Mouse (Mus musculus) kidney, embryonic 15.5 days (tissue): ENCODE measurements around the gene Olfr1006. TPM values are rescaled to one million over a fixed set of nuclear protein-coding genes. Genes with fewer than 3 reads are reported as not detected.
"Not testable (repeated sequence)": the region's sequence is repeated elsewhere in the genome, so short reads cannot be mapped to it uniquely, and the experiment has no call there.

Experiments used
- ATAC-seq: fragments of 200-750 bp; cut with Nextera tagmentation; replicated peaks from 2 replicates; pipeline ENCODE4 v1.8.0; 2017; ENCODE audit warnings: moderate TSS enrichment; ENCODE audit not compliant: low FRiP score
- H3K27ac ChIP-seq: fragments of 300-500 bp; sonication (generic); 2 replicates; pipeline ENCODE4 v1.5.1; 2015; ENCODE audit warnings: mild to moderate bottlenecking, inconsistent platforms
- H3K27me3 ChIP-seq: fragments of 300-500 bp; sonication (generic); 2 replicates; pipeline ENCODE4 v1.6.1; 2015; ENCODE audit warnings: inconsistent platforms
- H3K36me3 ChIP-seq: fragments of 300-500 bp; sonication (generic); 2 replicates; pipeline ENCODE4 v1.6.1; 2015; ENCODE audit warnings: inconsistent platforms
- H3K4me1 ChIP-seq: fragments of 300-500 bp; sonication (generic); 2 replicates; pipeline ENCODE4 v1.6.1; 2015; ENCODE audit warnings: inconsistent platforms
- H3K4me2 ChIP-seq: fragments of 300-500 bp; sonication (generic); 2 replicates; pipeline ENCODE4 v1.6.1; 2015; ENCODE audit warnings: moderate library complexity, mild to moderate bottlenecking, inconsistent platforms
- H3K4me3 ChIP-seq: fragments of 300-500 bp; sonication (generic); replicated peaks from 2 replicates; pipeline ENCODE4 v1.5.1; 2015; ENCODE audit warnings: mild to moderate bottlenecking, inconsistent platforms
- H3K9ac ChIP-seq: fragments of 300-500 bp; sonication (generic); 2 replicates; pipeline ENCODE4 v1.6.1; 2015; ENCODE audit warnings: mild to moderate bottlenecking, inconsistent platforms
- H3K9me3 ChIP-seq: fragments of 300-500 bp; sonication (generic); replicated peaks from 2 replicates; pipeline ENCODE4 v1.6.1; 2016; ENCODE audit warnings: inconsistent platforms
- WGBS: fragments of 180-500 bp; shearing (Covaris S2); methylation state at CpG from one replicate; pipeline ENCODE4 v1.1.7; 2015; ENCODE audit warnings: mixed read lengths; 5-methylcytosine and 5-hydroxymethylcytosine counted together
- polyA plus RNA-seq: library from polyadenylated mRNA; unstranded; fragments of >200 nt; fragmentation: Nextera tagmentation; extraction: Ambion mirVana; gene quantifications from 2 replicates; pipeline ENCODE4 v1.2.1, GENCODE M21; 2015

Gene Olfr1006
- polyA plus RNA-seq, result not detected in 2 replicates

DNA sequence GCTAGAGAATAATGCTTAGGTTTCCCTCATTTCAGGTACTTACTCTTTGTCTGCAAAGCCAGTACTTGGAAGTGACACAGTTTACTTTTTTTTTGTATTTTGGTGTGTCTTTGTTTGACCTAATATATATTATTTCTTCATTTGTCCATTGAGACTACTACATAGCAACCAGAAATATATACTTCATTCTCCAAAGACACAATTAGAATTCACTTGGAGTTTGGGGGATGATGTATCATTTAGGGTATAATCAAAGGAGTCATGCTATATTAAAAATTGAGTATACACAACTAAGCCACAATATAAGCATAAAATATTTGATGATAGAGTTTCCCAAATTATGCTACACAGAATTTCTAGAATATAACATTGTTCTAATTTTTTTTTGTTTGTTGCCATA lies at the start of gene Olfr1006:
Olfr1006 (minus strand) TSS at position 101 of the 400 bp plus-strand sequence.
- Histone ChIP-seq H3K27me3 (no peaks in the 10 kb centered on the region), H3K4me3 (no peak within 1 kb of the TSS), H3K27ac (no peak within 1 kb of the TSS), H3K9me3 (no peaks in the 10 kb centered on the region), H3K36me3 (no peaks in the 10 kb centered on the region), H3K4me2 (no peak within 1 kb of the TSS), H3K4me1 (no peaks in the 10 kb centered on the region), H3K9ac (no peak within 1 kb of the TSS)
- ATAC-seq, result no peak

DNA sequence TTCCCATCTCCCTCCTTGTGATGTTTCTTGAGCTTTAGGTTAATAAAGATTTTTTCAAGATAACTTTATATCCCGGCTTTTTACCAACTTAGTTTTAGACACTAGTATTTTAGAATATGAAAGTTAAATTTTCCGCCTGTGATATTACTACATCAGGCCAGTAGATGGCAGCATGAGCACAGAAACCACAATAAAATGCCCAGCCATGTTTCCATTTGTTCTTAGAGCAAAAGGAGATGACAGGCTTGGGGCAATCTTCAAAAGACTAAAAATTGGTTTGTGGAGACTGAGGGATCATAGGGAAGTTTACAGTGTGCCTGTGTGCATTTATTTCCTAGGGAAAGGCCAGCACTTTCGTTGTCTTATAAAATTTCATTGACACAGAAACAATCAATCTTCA lies 47.2 kb upstream of the Olfr1006 start:
- Histone ChIP-seq H3K9me3 (no peaks in the 10 kb centered on the region), H3K9ac (no peak overlapping the region), H3K4me3 (no peak overlapping the region), H3K4me2 (no peak overlapping the region), H3K27me3 (no peaks in the 10 kb centered on the region), H3K4me1 (no peaks in the 10 kb centered on the region), H3K36me3 (no peaks in the 10 kb centered on the region), H3K27ac (no peak overlapping the region)
- WGBS, result 16% methylated on average over 3 of the region's 3 CpGs
- ATAC-seq, result no peak

DNA sequence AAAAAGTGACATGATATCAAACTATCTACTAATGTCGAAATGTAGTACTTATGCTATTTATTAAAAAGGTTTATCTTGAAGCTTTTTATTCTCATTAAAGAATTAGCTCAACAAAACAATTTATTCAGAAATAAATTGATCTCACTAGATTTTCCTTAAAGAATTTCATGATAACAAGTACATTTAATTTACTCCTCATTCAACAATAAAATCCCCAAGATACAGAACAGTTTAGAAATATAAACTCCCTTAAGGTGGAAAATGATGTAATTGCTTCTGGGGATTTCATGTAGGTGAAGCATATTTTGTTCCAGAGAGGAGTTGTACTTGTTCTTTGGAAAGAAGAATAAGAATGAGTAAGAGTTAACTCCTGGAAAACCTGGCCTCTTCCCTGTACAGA lies 36.6 kb upstream of the Olfr1006 start, which contains the start of gene Olfr1009:
Olfr1009 (plus strand) TSS at position 301 of the 400 bp plus-strand sequence.
- no peak for ATAC-seq
- WGBS, result 88% methylated on average over 1 of the region's 1 CpGs
- no peaks in the 10 kb centered on the region for H3K36me3 ChIP-seq

DNA sequence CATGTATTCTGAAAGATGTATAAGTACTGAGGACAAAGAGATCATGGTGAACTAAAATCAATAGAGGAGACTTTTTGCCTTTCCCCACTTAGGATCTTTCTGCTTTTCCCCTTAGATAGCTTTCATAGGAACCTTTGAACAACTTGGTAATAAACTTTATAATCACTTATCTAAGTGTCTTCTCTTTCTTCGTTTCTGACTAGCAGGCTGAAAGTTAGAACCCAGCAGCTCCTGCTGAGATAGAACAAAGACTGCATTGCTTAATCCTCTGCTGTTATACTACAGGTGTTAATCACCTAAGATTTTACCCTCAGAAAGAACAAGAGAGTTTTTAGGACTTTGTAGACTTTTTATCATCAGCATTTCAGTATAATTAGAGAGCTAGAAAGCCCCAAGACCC lies 32.6 kb upstream of the Olfr1006 start:
- H3K4me1 ChIP-seq, result no peaks in the 10 kb centered on the region
- H3K27me3 ChIP-seq, result no peaks in the 10 kb centered on the region
- no peak overlapping the region for H3K4me3 ChIP-seq
- ATAC-seq, result no peak
- H3K36me3 ChIP-seq, result no peaks in the 10 kb centered on the region
- WGBS, result 19% methylated on average over 1 of the region's 1 CpGs
- H3K9ac ChIP-seq, result no peak overlapping the region
- H3K9me3 ChIP-seq, result no peaks in the 10 kb centered on the region
- no peak overlapping the region for H3K27ac ChIP-seq
- H3K4me2 ChIP-seq, result no peak overlapping the region

More for the DNA sequence above, 36.6 kb upstream of the Olfr1006 start, which contains the start of gene Olfr1009:
- H3K27me3 ChIP-seq, result no peaks in the 10 kb centered on the region
- no peak within 1 kb of the TSS for H3K27ac ChIP-seq
- H3K4me1 ChIP-seq, result no peaks in the 10 kb centered on the region
- H3K9me3 ChIP-seq, result no peaks in the 10 kb centered on the region
- H3K4me3 ChIP-seq, result no peak within 1 kb of the TSS
- no peak within 1 kb of the TSS for H3K4me2 ChIP-seq
- H3K9ac ChIP-seq, result no peak within 1 kb of the TSS

DNA sequence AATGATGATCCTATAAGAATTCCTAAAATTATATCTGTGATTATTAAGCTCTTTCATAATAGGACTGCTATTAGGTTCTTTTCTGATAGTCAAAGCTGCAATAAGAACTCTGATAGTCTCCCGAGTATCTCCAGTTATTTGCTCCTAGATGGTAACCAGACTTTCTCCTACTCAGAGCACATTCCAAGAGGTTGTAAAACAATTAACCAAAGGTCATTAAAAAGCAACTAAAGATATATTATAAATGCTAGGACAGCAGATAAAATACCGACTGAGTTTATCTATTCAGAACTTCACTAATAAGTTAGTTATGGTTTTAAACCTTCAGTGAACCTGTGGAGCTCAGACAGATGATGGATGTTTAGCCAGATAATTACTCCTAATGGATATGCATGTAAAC lies 32.1 kb upstream of the Olfr1006 start:
- not testable (repeated sequence) for H3K27me3 ChIP-seq, H3K4me1 ChIP-seq, H3K9me3 ChIP-seq, H3K27ac ChIP-seq, H3K4me3 ChIP-seq, ATAC-seq, H3K4me2 ChIP-seq, H3K36me3 ChIP-seq, H3K9ac ChIP-seq
- 40% methylated on average over 2 of the region's 2 CpGs for WGBS

DNA sequence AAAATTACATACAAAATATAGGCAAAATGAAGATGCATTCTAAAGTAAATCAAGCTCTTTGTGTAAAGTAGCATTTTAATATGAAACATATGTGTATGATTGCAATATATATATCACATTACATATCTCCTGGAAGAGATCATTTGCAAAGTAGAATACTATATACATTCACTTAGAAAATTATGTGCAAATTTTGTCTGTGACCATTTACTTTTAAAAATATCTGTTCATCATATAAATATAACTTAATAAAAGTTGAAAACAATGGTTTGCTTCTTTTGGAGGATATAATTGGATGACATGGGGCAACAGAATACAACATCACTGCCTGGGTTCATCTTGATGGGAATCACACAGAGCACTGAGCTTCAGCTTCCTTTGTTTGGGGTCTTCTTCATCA lies 10.6 kb upstream of the Olfr1006 start, which contains the start of gene Olfr1008:
Olfr1008 (plus strand) TSS at position 301 of the 400 bp plus-strand sequence.
- no peak for ATAC-seq
- Histone ChIP-seq H3K4me3 (no peak within 1 kb of the TSS), H3K36me3 (no peaks in the 10 kb centered on the region), H3K4me1 (no peaks in the 10 kb centered on the region), H3K9me3 (no peaks in the 10 kb centered on the region), H3K27me3 (no peaks in the 10 kb centered on the region), H3K27ac (no peak within 1 kb of the TSS), H3K9ac (no peak within 1 kb of the TSS), H3K4me2 (no peak within 1 kb of the TSS)

DNA sequence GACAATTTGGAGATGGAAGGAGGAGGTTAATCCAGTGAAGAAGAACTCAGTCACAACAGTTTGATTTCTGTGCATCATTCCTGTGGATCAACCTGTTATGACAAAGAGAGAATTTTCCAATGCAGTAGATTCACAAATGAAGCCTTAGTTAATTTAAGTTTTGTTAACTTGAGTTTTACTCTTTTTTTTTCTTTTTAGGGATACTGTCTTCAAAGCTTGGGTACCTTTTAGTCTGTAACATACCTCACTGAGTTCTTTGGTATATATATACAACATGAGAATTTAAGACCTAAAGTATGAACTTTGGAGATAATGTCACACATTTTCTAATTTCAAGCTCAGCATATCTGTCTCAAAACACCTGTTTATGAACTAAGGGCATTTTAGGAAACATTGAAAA lies 14.2 kb downstream of the Olfr1006 start, which contains the start of gene Olfr154:
Olfr154 (minus strand) TSS at position 101 of the 400 bp plus-strand sequence.
- not testable (repeated sequence) for H3K4me2 ChIP-seq, H3K9me3 ChIP-seq, ATAC-seq, H3K36me3 ChIP-seq, H3K27ac ChIP-seq, H3K9ac ChIP-seq, H3K4me3 ChIP-seq, H3K4me1 ChIP-seq, H3K27me3 ChIP-seq

DNA sequence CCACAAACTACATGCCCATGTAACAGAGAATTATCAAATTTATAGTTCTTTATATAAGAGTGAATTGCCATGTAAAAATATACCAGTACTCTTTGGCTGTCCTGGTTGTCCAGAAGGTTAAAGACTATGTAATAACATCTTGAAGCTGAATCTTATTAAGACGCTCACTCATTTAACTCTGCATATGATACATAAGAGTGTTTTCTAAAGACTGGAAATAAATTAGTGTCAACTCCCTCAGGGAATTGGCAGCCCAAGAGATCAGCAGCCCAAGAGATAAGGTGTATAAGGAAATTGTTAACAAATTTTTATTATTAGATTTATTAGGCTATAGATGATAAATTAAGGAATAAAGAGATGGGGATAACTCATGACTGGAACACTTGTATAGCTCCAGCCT lies 28.0 kb downstream of the Olfr1006 start, which contains the start of gene Olfr1002:
Olfr1002 (minus strand) TSS at position 101 of the 400 bp plus-strand sequence.
- Histone ChIP-seq H3K4me3 (no peak within 1 kb of the TSS), H3K27ac (no peak within 1 kb of the TSS), H3K27me3 (no peaks in the 10 kb centered on the region), H3K4me2 (no peak within 1 kb of the TSS), H3K4me1 (no peaks in the 10 kb centered on the region), H3K9ac (no peak within 1 kb of the TSS), H3K36me3 (no peaks in the 10 kb centered on the region), H3K9me3 (no peaks in the 10 kb centered on the region)
- ATAC-seq, result no peak
- 89% methylated on average over 1 of the region's 1 CpGs for WGBS

Other genes starting within 250 kb of the Olfr1006 start
- gene Olfr994, start 242.3 kb downstream of the Olfr1006 start, polyA plus RNA-seq, result not detected in 2 replicates
- gene Olfr995, start 235.1 kb downstream of the Olfr1006 start, polyA plus RNA-seq, result not detected in 2 replicates
- gene 4833423E24Rik, start 159.7 kb downstream of the Olfr1006 start, polyA plus RNA-seq, result 0.15 TPM in 1 of 2 replicates, not detected in the other
- gene Olfr996, start 99.6 kb downstream of the Olfr1006 start, polyA plus RNA-seq, result not detected in 2 replicates
- gene Olfr998, start 89.8 kb downstream of the Olfr1006 start, polyA plus RNA-seq, result not detected in 2 replicates
- gene Olfr1000, start 66.9 kb downstream of the Olfr1006 start, polyA plus RNA-seq, result not detected in 2 replicates
- not detected in 2 replicates for gene Olfr1002, start 28.1 kb downstream of the Olfr1006 start, polyA plus RNA-seq
- gene Olfr154, start 14.3 kb downstream of the Olfr1006 start, polyA plus RNA-seq, result not detected in 2 replicates
- gene Olfr1008, start 10.7 kb upstream of the Olfr1006 start, polyA plus RNA-seq, result not detected in 2 replicates
- not detected in 2 replicates for gene Olfr1009, start 36.7 kb upstream of the Olfr1006 start, polyA plus RNA-seq
- gene Olfr1012, start 84.0 kb upstream of the Olfr1006 start, polyA plus RNA-seq, result not detected in 2 replicates
- not detected in 2 replicates for gene Olfr1013, start 88.3 kb upstream of the Olfr1006 start, polyA plus RNA-seq
- gene Olfr1014, start 93.9 kb upstream of the Olfr1006 start, polyA plus RNA-seq, result not detected in 2 replicates
- not detected in 2 replicates for gene Olfr1015, start 103.2 kb upstream of the Olfr1006 start, polyA plus RNA-seq
- not detected in 2 replicates for gene Olfr1016, start 123.8 kb upstream of the Olfr1006 start, polyA plus RNA-seq
- not detected in 2 replicates for gene Olfr1018, start 139.7 kb upstream of the Olfr1006 start, polyA plus RNA-seq
- not detected in 2 replicates for gene Olfr1019, start 166.7 kb upstream of the Olfr1006 start, polyA plus RNA-seq
- gene Olfr1020, start 168.3 kb upstream of the Olfr1006 start, polyA plus RNA-seq, result not detected in 2 replicates
- not detected in 2 replicates for gene Olfr1022, start 189.8 kb upstream of the Olfr1006 start, polyA plus RNA-seq
- not detected in 2 replicates for gene Olfr1023, start 206.9 kb upstream of the Olfr1006 start, polyA plus RNA-seq
- gene Olfr1024, start 226.3 kb upstream of the Olfr1006 start, polyA plus RNA-seq, result not detected in 2 replicates
- not detected in 2 replicates for gene Olfr1025-ps1, start 236.4 kb upstream of the Olfr1006 start, polyA plus RNA-seq
- gene Olfr1026, start 242.8 kb upstream of the Olfr1006 start, polyA plus RNA-seq, result not detected in 2 replicates